Mouse (Mus musculus): ENCODE results near the gene Ubac2.

- TF ChIP-seq TAL1 (IDR thresholded peaks at IDR 0.05; ENCODE audit: low read length) (no peak), GATA1 (IDR thresholded peaks at IDR 0.05; ENCODE audit: low read length) (no peak)
Observed at GRCm38 (mm10) chr14:121924876-121925275, 46.5 kb downstream of the Ubac2 start.
